Mouse (Mus musculus): Measurements from ENCODE around the gene Acot13. TPM values are rescaled to one million over a fixed set of nuclear protein-coding genes. Genes with fewer than 3 reads are reported as not detected.

Gene Acot13
- polyA plus RNA-seq, 2 experiments = 38.2 to 61.9 TPM

GRCm38 (mm10) chr13:24787477-24787876, 43.9 kb downstream of the Acot13 start:
- 70% methylated on average over 5 of the region's 5 CpGs for WGBS (ENCODE audit: insufficient replicate concordance)
- Histone ChIP-seq H3K27me3 (ENCODE audit: control insufficient read depth, insufficient read depth, low read length) (no peaks in the 10 kb centered on the region), H3K4me2 (ENCODE audit: low read depth) (no peak overlapping the region), H3K4me3 (ENCODE audit: insufficient read depth in 1 of 2, low read depth in 2 of 2, low read length in 2 of 2) (no peak overlapping the region), H3K27ac (no peak overlapping the region), H3K9ac (replicated peaks) (no peak overlapping the region), H3K36me3 (replicated peaks; ENCODE audit: control insufficient read depth, insufficient read depth, low read depth) (no peaks in the 10 kb centered on the region), H3K4me1 (replicated peaks; ENCODE audit: control insufficient read depth in 2 of 2, insufficient read depth in 2 of 2, low read length in 1 of 2) (0 out of 4 replicates have a peak, but pooled peaks cover 0 to 4% of the 10 kb centered on the region in 2 experiments), H3K9me3 (ENCODE audit: control insufficient read depth, low read length) (no peaks in the 10 kb centered on the region)
- DNase-seq (ENCODE audit: low read depth in 3 of 3, low spot score in 3 of 3) (no peak), ATAC-seq (ENCODE audit: insufficient read depth) (no peak)
- TF ChIP-seq EP300 (IDR thresholded peaks at IDR 0.05; ENCODE audit: low read depth) (no peak), CTCF (IDR thresholded peaks at IDR 0.05; ENCODE audit: low read depth) (no peak)

- ATAC-seq (ENCODE audit: insufficient read depth) (no peak), DNase-seq (ENCODE audit: low read depth in 3 of 3, low spot score in 3 of 3) (no peak)
- Histone ChIP-seq H3K9ac (replicated peaks) (no peak overlapping the region), H3K9me3 (ENCODE audit: control insufficient read depth, low read length) (no peaks in the 10 kb centered on the region), H3K4me2 (ENCODE audit: low read depth) (no peak overlapping the region), H3K4me1 (replicated peaks; ENCODE audit: control insufficient read depth in 2 of 2, insufficient read depth in 2 of 2, low read length in 1 of 2) (no peaks in the 10 kb centered on the region), H3K27ac (no peak overlapping the region), H3K27me3 (ENCODE audit: control insufficient read depth, insufficient read depth, low read length) (no peaks in the 10 kb centered on the region), H3K36me3 (replicated peaks; ENCODE audit: control insufficient read depth, insufficient read depth, low read depth) (no peaks in the 10 kb centered on the region), H3K4me3 (ENCODE audit: insufficient read depth in 1 of 2, low read depth in 2 of 2, low read length in 2 of 2) (no peak overlapping the region)
- TF ChIP-seq EP300 (IDR thresholded peaks at IDR 0.05; ENCODE audit: low read depth) = no peak
- no peak for TF ChIP-seq CTCF (IDR thresholded peaks at IDR 0.05; ENCODE audit: low read depth)
- 47% methylated on average over 11 of the region's 11 CpGs for WGBS (ENCODE audit: insufficient replicate concordance)
Observed at GRCm38 (mm10) chr13:24786014-24786490, 45.3 kb downstream of the Acot13 start.

- no peak overlapping the region for H3K9ac ChIP-seq (replicated peaks)
- H3K36me3 ChIP-seq (replicated peaks; ENCODE audit: control insufficient read depth, insufficient read depth, low read depth) = no peaks in the 10 kb centered on the region
- no peak for ATAC-seq (ENCODE audit: insufficient read depth)
- no peaks in the 10 kb centered on the region for H3K27me3 ChIP-seq (ENCODE audit: control insufficient read depth, insufficient read depth, low read length)
- no peak overlapping the region for H3K4me3 ChIP-seq (ENCODE audit: insufficient read depth in 1 of 2, low read depth in 2 of 2, low read length in 2 of 2)
- no peak overlapping the region for H3K27ac ChIP-seq
- TF ChIP-seq EP300 (IDR thresholded peaks at IDR 0.05; ENCODE audit: low read depth) = no peak
- TF ChIP-seq CTCF (IDR thresholded peaks at IDR 0.05; ENCODE audit: low read depth) = no peak
- no peak for DNase-seq (ENCODE audit: low read depth in 3 of 3, low spot score in 3 of 3)
- WGBS (ENCODE audit: insufficient replicate concordance) = 54% methylated on average over 5 of the region's 5 CpGs
- no peak overlapping the region for H3K4me2 ChIP-seq (ENCODE audit: low read depth)
- no peaks in the 10 kb centered on the region for H3K9me3 ChIP-seq (ENCODE audit: control insufficient read depth, low read length)
- H3K4me1 ChIP-seq (replicated peaks; ENCODE audit: control insufficient read depth in 2 of 2, insufficient read depth in 2 of 2, low read length in 1 of 2) = no peaks in the 10 kb centered on the region
Observed at GRCm38 (mm10) chr13:24781916-24782315, 49.4 kb downstream of the Acot13 start.

DNA sequence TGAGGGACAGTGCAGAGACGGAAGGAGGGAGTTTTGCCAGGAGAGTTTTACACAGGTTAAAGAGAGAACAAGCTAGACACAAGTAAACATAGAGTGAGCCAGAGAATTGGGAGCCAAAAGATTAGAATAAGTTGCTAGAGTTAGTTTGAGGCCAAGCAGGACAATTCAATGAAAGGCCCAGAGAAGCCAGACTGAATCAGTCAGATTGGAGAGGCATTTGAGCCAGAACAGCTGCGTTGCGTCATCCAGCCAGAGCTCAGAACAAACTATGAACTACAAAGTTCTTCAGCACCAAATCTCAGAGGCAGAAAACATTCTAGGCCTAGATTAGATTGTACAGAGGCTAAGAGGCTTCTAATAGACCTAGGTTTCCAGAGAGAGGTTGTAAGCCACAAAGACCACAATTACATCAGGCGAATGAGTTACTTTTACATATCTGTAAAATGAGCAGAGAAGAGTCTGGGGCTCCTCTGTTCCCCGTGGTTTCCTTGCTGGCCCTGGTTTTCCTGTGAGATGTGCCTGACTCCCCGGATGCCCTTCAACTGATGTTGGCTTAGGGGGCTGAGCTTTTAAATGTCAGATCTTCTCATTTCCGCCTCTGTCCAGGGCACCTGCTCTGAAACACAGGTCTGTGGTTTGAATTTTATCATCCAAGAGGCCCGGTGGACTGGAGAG, 52.5 kb downstream of the Acot13 start:
- TF ChIP-seq CTCF (IDR thresholded peaks at IDR 0.05; ENCODE audit: low read depth) (no peak), EP300 (IDR thresholded peaks at IDR 0.05; ENCODE audit: low read depth) (no peak)
- DNase-seq (ENCODE audit: low read depth in 3 of 3, low spot score in 3 of 3) = no peak
- Histone ChIP-seq H3K9ac (replicated peaks) (no peak overlapping the region), H3K4me1 (replicated peaks; ENCODE audit: control insufficient read depth in 2 of 2, insufficient read depth in 2 of 2, low read length in 1 of 2) (no peaks in the 10 kb centered on the region), H3K27me3 (ENCODE audit: control insufficient read depth, insufficient read depth, low read length) (no peaks in the 10 kb centered on the region), H3K4me3 (ENCODE audit: insufficient read depth in 1 of 2, low read depth in 2 of 2, low read length in 2 of 2) (no peak overlapping the region), H3K9me3 (ENCODE audit: control insufficient read depth, low read length) (no peaks in the 10 kb centered on the region), H3K4me2 (ENCODE audit: low read depth) (no peak overlapping the region), H3K27ac (no peak overlapping the region), H3K36me3 (replicated peaks; ENCODE audit: control insufficient read depth, insufficient read depth, low read depth) (no peaks in the 10 kb centered on the region)
- ATAC-seq (ENCODE audit: insufficient read depth) = no peak
- 48% methylated on average over 8 of the region's 8 CpGs for WGBS (ENCODE audit: insufficient replicate concordance)

- H3K4me1 ChIP-seq (replicated peaks; ENCODE audit: control insufficient read depth in 2 of 2, insufficient read depth in 2 of 2, low read length in 1 of 2) = no peaks in the 10 kb centered on the region
- no peaks in the 10 kb centered on the region for H3K36me3 ChIP-seq (replicated peaks; ENCODE audit: control insufficient read depth, insufficient read depth, low read depth)
- DNase-seq (ENCODE audit: low read depth in 3 of 3, low spot score in 3 of 3) (no peak), ATAC-seq (ENCODE audit: insufficient read depth) (no peak)
- 47% methylated on average over 2 of the region's 2 CpGs for WGBS (ENCODE audit: insufficient replicate concordance)
- H3K4me2 ChIP-seq (ENCODE audit: low read depth) = no peak overlapping the region
- no peaks in the 10 kb centered on the region for H3K27me3 ChIP-seq (ENCODE audit: control insufficient read depth, insufficient read depth, low read length)
- no peak overlapping the region for H3K4me3 ChIP-seq (ENCODE audit: insufficient read depth in 1 of 2, low read depth in 2 of 2, low read length in 2 of 2)
- TF ChIP-seq CTCF (IDR thresholded peaks at IDR 0.05; ENCODE audit: low read depth) = no peak
- no peak for TF ChIP-seq EP300 (IDR thresholded peaks at IDR 0.05; ENCODE audit: low read depth)
- H3K9ac ChIP-seq (replicated peaks) = no peak overlapping the region
- H3K27ac ChIP-seq = no peak overlapping the region
- H3K9me3 ChIP-seq (ENCODE audit: control insufficient read depth, low read length) = no peaks in the 10 kb centered on the region
Observed at GRCm38 (mm10) chr13:24778026-24778425, 53.3 kb downstream of the Acot13 start.

Measured in liver, embryonic 14.5 days (tissue).